Mouse (Mus musculus): ENCODE measurements at regions not wholly inside any gene's neighbourhood (a gene's known extent, or its start where the extent isn't known, plus 50 kb on each side); places are given as distances from the start of the nearest gene placed in this dataset.

DNA sequence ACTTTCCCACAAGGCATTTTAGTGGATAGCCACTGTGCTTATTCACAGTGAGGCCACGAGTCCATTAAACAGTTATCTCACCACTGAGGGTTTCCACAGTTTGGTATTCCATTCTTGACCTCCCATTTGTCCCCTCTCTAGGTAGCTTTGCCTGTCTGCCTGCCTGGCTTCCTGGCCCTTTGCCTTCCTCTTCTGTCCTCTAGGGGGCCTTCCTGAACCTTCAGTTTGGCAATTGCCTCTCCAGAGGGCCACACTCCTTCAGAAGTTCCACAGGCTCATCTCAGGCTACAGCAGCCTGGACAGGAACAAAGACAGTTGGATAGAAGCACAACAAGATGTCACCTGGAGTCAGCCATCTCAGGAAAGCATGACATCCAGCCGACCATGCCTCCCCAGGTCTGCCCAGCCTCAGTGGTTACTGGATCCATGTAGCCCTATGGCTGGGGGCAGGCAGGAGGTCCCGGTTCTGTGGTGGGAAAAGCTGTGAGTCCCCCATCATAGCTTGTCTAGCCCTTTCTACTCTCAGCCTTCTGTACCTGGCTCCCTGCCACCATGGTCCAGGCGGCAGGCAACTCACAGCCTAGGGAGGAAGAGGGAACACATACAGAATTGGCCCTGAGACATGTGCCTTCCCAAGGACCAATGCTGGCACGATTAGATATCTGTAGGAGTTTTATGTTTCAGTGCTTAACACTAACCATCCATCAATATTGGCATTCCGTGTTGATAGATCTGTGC lies 76.0 kb upstream of the Mki67 start:
- ATAC-seq (ENCODE audit: insufficient number of reproducible peaks, low FRiP score, low TSS enrichment, low read depth) (no peak), DNase-seq (ENCODE audit: low spot score) (no peak)
- H3K4me1 ChIP-seq (ENCODE audit: control insufficient read depth, insufficient read depth, low read length): no peaks in the 10 kb centered on the region
- WGBS: 71% methylated on average over 6 of the region's 6 CpGs
- no peaks in the 10 kb centered on the region for H3K27me3 ChIP-seq (ENCODE audit: control insufficient read depth, insufficient read depth, low read length)
- no peak overlapping the region for H3K4me2 ChIP-seq (ENCODE audit: low read depth, severe bottlenecking)
- H3K36me3 ChIP-seq (ENCODE audit: control insufficient read depth, insufficient read depth, low read length): no peaks in the 10 kb centered on the region
- no peak overlapping the region for H3K9ac ChIP-seq (ENCODE audit: low read length)
- no peak overlapping the region for H3K4me3 ChIP-seq (ENCODE audit: low read depth, low read length)
- H3K27ac ChIP-seq (replicated peaks; ENCODE audit: low read depth, low read length): no peak overlapping the region
- H3K9me3 ChIP-seq (ENCODE audit: control insufficient read depth, low read length): no peaks in the 10 kb centered on the region

DNA sequence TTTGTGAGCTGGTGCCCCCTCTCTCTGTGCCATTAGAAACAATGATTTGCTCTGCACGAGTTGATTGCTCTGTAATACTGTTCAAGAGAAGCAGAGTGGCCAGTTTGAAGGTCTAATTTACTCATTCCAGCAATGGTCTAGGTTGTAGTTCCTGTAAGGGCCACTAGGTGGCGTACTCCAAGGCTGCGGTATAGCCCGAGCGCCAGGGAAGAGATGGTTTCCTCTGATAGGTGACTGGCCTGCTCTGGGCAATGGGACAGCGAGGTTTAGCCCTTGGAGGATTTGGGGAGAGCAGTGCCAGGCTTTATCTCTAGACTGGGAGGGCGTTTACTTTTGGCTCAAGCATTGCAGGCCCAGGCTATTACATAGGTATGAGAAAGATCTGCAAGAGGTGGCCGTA lies 76.8 kb upstream of the Mki67 start:
- 35% methylated on average over 8 of the region's 8 CpGs for WGBS
- DNase-seq (ENCODE audit: low spot score) (peak; percentile 71), ATAC-seq (ENCODE audit: insufficient number of reproducible peaks, low FRiP score, low TSS enrichment, low read depth) (no peak)
- no peaks in the 10 kb centered on the region for H3K4me1 ChIP-seq (ENCODE audit: control insufficient read depth, insufficient read depth, low read length)
- H3K4me2 ChIP-seq (ENCODE audit: low read depth, severe bottlenecking): no peak overlapping the region
- H3K9ac ChIP-seq (ENCODE audit: low read length): no peak overlapping the region
- H3K4me3 ChIP-seq (ENCODE audit: low read depth, low read length): no peak overlapping the region
- H3K27ac ChIP-seq (replicated peaks; ENCODE audit: low read depth, low read length): no peak overlapping the region
- no peaks in the 10 kb centered on the region for H3K36me3 ChIP-seq (ENCODE audit: control insufficient read depth, insufficient read depth, low read length)
- no peaks in the 10 kb centered on the region for H3K9me3 ChIP-seq (ENCODE audit: control insufficient read depth, low read length)
- H3K27me3 ChIP-seq (ENCODE audit: control insufficient read depth, insufficient read depth, low read length): no peaks in the 10 kb centered on the region

DNA sequence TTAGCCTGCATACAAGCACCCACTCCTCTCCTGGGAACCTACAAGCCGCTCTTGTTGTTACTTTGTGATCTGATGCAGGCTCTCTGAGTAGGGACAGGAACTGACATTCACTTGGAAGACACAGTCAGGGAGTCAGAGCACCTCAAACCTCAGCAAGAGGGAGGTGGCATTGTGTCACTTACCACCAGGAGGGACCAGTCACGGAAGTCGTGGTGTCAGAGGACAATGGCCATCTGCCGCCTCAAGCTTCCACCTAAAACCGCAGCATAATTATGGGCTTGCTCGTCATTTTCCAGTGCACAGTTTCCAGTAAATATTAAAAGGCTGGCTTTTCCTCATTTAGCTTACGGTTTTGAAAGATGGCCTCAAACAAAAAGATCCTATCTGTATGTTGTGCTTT lies 78.1 kb upstream of the Mki67 start:
- Histone ChIP-seq H3K27me3 (ENCODE audit: control insufficient read depth, insufficient read depth, low read length) (no peaks in the 10 kb centered on the region), H3K9me3 (ENCODE audit: control insufficient read depth, low read length) (no peaks in the 10 kb centered on the region), H3K4me3 (ENCODE audit: low read depth, low read length) (no peak overlapping the region), H3K4me2 (ENCODE audit: low read depth, severe bottlenecking) (no peak overlapping the region), H3K27ac (replicated peaks; ENCODE audit: low read depth, low read length) (no peak overlapping the region), H3K9ac (ENCODE audit: low read length) (no peak overlapping the region), H3K4me1 (ENCODE audit: control insufficient read depth, insufficient read depth, low read length) (no peaks in the 10 kb centered on the region), H3K36me3 (ENCODE audit: control insufficient read depth, insufficient read depth, low read length) (no peaks in the 10 kb centered on the region)
- DNase-seq (ENCODE audit: low spot score) (no peak), ATAC-seq (ENCODE audit: insufficient number of reproducible peaks, low FRiP score, low TSS enrichment, low read depth) (no peak)
- WGBS: 50% methylated on average over 7 of the region's 7 CpGs

DNA sequence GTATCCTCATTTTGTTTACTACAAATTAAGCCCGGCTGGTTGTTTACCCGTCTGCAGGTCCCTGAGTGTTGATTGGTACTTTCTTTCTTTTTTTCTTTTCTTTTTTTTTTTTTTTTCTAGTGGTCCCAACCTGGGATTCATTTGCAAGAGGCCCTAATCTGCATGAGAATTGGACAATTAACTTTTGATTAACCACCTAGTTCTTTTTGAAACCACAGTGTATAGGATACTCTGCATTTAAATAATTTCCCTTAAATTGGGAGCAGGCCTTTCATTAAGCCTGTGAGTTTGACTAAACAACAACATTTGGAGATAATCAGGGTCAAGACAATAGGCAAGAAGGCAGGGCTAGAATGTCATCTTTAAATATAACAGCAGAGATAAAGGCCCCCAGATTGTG lies 78.5 kb upstream of the Mki67 start:
- H3K9ac ChIP-seq (ENCODE audit: low read length): no peak overlapping the region
- H3K4me1 ChIP-seq (ENCODE audit: control insufficient read depth, insufficient read depth, low read length): no peaks in the 10 kb centered on the region
- ATAC-seq (ENCODE audit: insufficient number of reproducible peaks, low FRiP score, low TSS enrichment, low read depth): no peak
- H3K4me3 ChIP-seq (ENCODE audit: low read depth, low read length): no peak overlapping the region
- no peaks in the 10 kb centered on the region for H3K36me3 ChIP-seq (ENCODE audit: control insufficient read depth, insufficient read depth, low read length)
- H3K27ac ChIP-seq (replicated peaks; ENCODE audit: low read depth, low read length): no peak overlapping the region
- no peaks in the 10 kb centered on the region for H3K27me3 ChIP-seq (ENCODE audit: control insufficient read depth, insufficient read depth, low read length)
- no peak overlapping the region for H3K4me2 ChIP-seq (ENCODE audit: low read depth, severe bottlenecking)
- DNase-seq (ENCODE audit: low spot score): no peak
- WGBS: 44% methylated on average over 2 of the region's 2 CpGs
- no peaks in the 10 kb centered on the region for H3K9me3 ChIP-seq (ENCODE audit: control insufficient read depth, low read length)

DNA sequence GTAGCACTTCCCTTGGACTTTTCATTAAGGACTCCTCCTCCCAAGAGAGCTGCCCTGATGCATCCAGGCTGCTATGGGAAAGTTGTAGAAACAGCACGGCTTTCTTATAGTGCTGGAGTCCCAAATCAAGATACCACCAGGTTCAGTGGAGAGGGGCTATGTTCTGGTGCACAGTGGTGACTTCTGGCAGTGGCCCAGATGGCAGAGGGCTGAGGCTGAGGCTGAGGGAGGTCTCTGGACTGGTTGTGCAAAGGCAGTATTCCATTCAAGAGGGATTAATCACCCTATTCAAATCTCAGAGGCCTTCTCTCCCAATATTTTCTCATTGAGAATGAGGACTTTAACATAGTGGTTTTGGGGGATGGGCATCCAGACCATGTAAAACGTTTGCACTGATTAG lies 82.3 kb upstream of the Mki67 start:
- Histone ChIP-seq H3K36me3 (ENCODE audit: control insufficient read depth, insufficient read depth, low read length) (no peaks in the 10 kb centered on the region), H3K9ac (ENCODE audit: low read length) (no peak overlapping the region), H3K27ac (replicated peaks; ENCODE audit: low read depth, low read length) (no peak overlapping the region), H3K4me2 (ENCODE audit: low read depth, severe bottlenecking) (no peak overlapping the region), H3K9me3 (ENCODE audit: control insufficient read depth, low read length) (no peaks in the 10 kb centered on the region), H3K27me3 (ENCODE audit: control insufficient read depth, insufficient read depth, low read length) (no peaks in the 10 kb centered on the region), H3K4me1 (ENCODE audit: control insufficient read depth, insufficient read depth, low read length) (peaks cover 2% of the 10 kb centered on the region; the same call in 1 of the 2 replicates), H3K4me3 (ENCODE audit: low read depth, low read length) (no peak overlapping the region)
- no peak for ATAC-seq (ENCODE audit: insufficient number of reproducible peaks, low FRiP score, low TSS enrichment, low read depth)
- 58% methylated on average over 2 of the region's 2 CpGs for WGBS
- DNase-seq (ENCODE audit: low spot score): no peak

DNA sequence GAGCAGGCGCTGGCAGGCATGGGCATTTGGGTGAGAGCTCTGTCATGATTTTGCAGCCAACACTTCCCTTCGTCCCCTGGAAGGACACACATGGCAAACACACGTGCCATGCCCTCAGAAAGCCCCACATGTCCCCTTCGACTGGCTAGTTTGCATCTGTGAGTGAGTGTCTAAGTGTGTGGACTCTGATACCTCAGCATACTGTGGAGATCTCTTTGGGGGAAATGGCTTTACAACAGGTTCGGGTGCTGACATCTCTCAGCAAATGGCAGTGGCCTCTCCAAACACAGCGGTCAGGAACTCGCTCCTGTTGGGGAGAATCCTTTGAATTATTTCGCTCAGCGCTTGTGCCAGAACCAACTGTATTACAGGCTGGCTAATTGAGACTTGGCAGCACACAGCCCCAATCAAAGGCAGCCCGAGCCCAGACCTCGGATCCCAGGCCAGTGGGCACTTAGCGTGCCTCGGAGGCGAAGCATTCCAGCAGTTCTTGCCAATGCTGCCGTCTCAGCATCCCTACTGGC lies 86.5 kb upstream of the Mki67 start:
- Histone ChIP-seq H3K4me1 (ENCODE audit: control insufficient read depth, insufficient read depth, low read length) (peaks cover 2% of the 10 kb centered on the region; the same call in 1 of the 2 replicates), H3K4me3 (ENCODE audit: low read depth, low read length) (no peak overlapping the region), H3K27ac (replicated peaks; ENCODE audit: low read depth, low read length) (no peak overlapping the region), H3K27me3 (ENCODE audit: control insufficient read depth, insufficient read depth, low read length) (no peaks in the 10 kb centered on the region), H3K36me3 (ENCODE audit: control insufficient read depth, insufficient read depth, low read length) (no peaks in the 10 kb centered on the region), H3K9ac (ENCODE audit: low read length) (no peak overlapping the region), H3K9me3 (ENCODE audit: control insufficient read depth, low read length) (no peaks in the 10 kb centered on the region), H3K4me2 (ENCODE audit: low read depth, severe bottlenecking) (no peak overlapping the region)
- no peak for ATAC-seq (ENCODE audit: insufficient number of reproducible peaks, low FRiP score, low TSS enrichment, low read depth)
- DNase-seq (ENCODE audit: low spot score): no peak
- 80% methylated on average over 15 of the region's 15 CpGs for WGBS

DNA sequence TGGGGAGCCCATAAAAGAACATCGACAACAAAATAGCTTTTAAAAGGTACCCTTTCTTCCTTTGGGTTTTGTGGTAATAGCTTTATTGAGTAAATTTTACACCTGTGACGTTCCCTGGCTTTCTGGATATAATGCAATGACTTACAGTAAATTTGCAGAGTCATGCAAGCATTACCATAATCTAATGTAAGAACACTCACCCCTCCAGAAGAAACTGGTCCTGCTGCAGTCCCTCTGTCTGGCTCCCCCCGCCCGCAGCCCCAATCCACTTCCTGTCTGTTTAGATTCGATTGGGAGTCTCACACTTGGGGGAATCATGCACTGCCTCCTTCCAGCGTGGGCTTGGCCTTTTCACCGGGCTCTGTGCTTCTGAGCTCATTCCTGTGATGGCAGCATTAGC lies 88.6 kb upstream of the Mki67 start:
- Histone ChIP-seq H3K4me3 (ENCODE audit: low read depth, low read length) (no peak overlapping the region), H3K9ac (ENCODE audit: low read length) (no peak overlapping the region), H3K27ac (replicated peaks; ENCODE audit: low read depth, low read length) (no peak overlapping the region), H3K27me3 (ENCODE audit: control insufficient read depth, insufficient read depth, low read length) (no peaks in the 10 kb centered on the region), H3K36me3 (ENCODE audit: control insufficient read depth, insufficient read depth, low read length) (no peaks in the 10 kb centered on the region), H3K4me2 (ENCODE audit: low read depth, severe bottlenecking) (no peak overlapping the region), H3K4me1 (ENCODE audit: control insufficient read depth, insufficient read depth, low read length) (peaks cover 2% of the 10 kb centered on the region; the same call in 1 of the 2 replicates), H3K9me3 (ENCODE audit: control insufficient read depth, low read length) (no peaks in the 10 kb centered on the region)
- ATAC-seq (ENCODE audit: insufficient number of reproducible peaks, low FRiP score, low TSS enrichment, low read depth) (no peak), DNase-seq (ENCODE audit: low spot score) (no peak)
- 40% methylated on average over 7 of the region's 7 CpGs for WGBS

DNA sequence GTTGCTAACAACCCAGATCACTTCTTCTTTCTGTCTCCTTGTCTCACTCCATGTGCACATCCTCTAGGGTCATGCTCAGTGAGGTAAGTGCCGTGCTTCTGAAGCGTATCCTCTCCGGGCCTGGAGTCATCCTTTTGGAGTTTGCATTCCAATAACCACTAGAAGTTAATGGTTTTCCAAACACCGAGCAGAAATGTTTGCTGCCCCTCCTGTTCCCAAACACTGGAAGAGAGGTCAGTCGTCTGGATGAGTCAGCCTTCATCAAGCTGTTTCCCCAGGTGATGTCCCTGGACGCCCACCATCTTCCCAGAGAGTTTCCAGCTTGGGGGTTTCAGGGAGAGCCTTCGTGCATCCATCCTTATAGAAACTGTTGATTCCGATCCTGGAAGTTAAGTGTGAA lies 90.0 kb upstream of the Mki67 start:
- DNase-seq (ENCODE audit: low spot score): no peak

DNA sequence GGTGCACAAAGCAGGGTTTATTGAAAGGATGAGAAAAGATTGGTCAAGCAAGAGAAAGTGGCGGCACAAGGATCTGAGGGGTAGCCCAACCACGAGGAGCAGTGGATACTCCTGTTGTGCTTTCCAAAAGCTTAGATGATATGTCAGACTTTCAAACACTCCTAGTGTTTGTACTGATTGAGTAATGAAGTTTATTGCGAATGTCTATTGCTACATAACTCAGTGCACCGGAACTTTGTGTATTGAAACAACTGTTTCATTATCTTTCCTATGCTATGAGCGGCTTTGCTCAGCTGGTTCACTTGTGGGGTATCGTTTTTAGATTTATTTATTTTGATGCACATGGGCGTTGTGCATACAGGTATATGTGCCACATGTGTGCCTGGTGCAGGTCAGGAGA lies 90.5 kb upstream of the Mki67 start:
- no peak for ATAC-seq (ENCODE audit: insufficient number of reproducible peaks, low FRiP score, low TSS enrichment, low read depth)
- Histone ChIP-seq H3K9me3 (ENCODE audit: control insufficient read depth, low read length) (no peaks in the 10 kb centered on the region), H3K27me3 (ENCODE audit: control insufficient read depth, insufficient read depth, low read length) (no peaks in the 10 kb centered on the region), H3K4me1 (ENCODE audit: control insufficient read depth, insufficient read depth, low read length) (no peaks in the 10 kb centered on the region), H3K4me2 (ENCODE audit: low read depth, severe bottlenecking) (no peak overlapping the region), H3K4me3 (ENCODE audit: low read depth, low read length) (no peak overlapping the region), H3K27ac (replicated peaks; ENCODE audit: low read depth, low read length) (no peak overlapping the region), H3K36me3 (ENCODE audit: control insufficient read depth, insufficient read depth, low read length) (no peaks in the 10 kb centered on the region), H3K9ac (ENCODE audit: low read length) (no peak overlapping the region)
- WGBS: 93% methylated on average over 7 of the region's 7 CpGs
- no peak for DNase-seq (ENCODE audit: low spot score)

More for the DNA sequence above, 90.0 kb upstream of the Mki67 start:
- H3K27me3 ChIP-seq (ENCODE audit: control insufficient read depth, insufficient read depth, low read length): no peaks in the 10 kb centered on the region
- no peak overlapping the region for H3K4me3 ChIP-seq (ENCODE audit: low read depth, low read length)
- no peaks in the 10 kb centered on the region; the same call in 1 of the 2 replicates for H3K4me1 ChIP-seq (ENCODE audit: control insufficient read depth, insufficient read depth, low read length)
- no peaks in the 10 kb centered on the region for H3K9me3 ChIP-seq (ENCODE audit: control insufficient read depth, low read length)
- H3K27ac ChIP-seq (replicated peaks; ENCODE audit: low read depth, low read length): no peak overlapping the region
- no peaks in the 10 kb centered on the region for H3K36me3 ChIP-seq (ENCODE audit: control insufficient read depth, insufficient read depth, low read length)
- no peak for ATAC-seq (ENCODE audit: insufficient number of reproducible peaks, low FRiP score, low TSS enrichment, low read depth)
- no peak overlapping the region for H3K4me2 ChIP-seq (ENCODE audit: low read depth, severe bottlenecking)
- WGBS: 89% methylated on average over 8 of the region's 8 CpGs
- no peak overlapping the region for H3K9ac ChIP-seq (ENCODE audit: low read length)

Data from limb, embryonic 11.5 days (tissue).